ENCODE assay signal across 12 mouse cellular contexts in the genomic region with DNA sequence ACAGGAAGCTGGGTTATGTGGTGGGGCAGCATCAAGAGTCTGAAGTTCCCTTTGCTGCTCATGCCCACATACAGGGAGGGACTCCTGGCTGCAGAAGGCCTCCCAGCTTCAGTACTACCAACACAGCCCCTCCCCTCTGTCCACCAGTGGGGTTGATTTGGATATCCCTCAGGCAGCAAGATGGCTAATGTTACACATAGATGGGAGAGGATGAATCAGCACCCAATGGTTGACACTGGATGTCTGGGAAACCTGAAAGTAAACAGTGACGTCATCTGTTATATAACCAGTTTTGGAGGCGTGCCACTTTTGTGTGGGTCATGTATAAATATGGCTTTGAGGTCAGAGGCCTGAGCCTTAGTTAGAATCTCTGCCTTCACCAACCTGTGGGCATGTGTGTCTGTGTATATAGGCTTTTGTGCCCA. TPM values are rescaled to one million over a fixed set of nuclear protein-coding genes. Genes with fewer than 3 reads are reported as not detected.
A peak's percentile ranks its signal among the peaks of the same experiment; 100 is the strongest.
DNase-seq lines count a peak whose midpoint lies in the region; ATAC-seq and TF ChIP-seq lines count a peak whose summit lies in the region.
"Had no signal": no experiment of that assay in that cellular context is flagged by ENCODE, and none has a peak within 500 bp of the region (broad histone marks: within the 10 kb centered on the region; RNA-seq: fewer than 3 reads in every experiment).

No protein-coding gene starts in this region.

- DNase-seq in urinary bladder, adult 18-20 months (ENCODE audit: low spot score in 2 of 2) = peak; percentile 41 to 64
- DNase-seq in urinary bladder, adult 2 months (ENCODE audit: low spot score) = no peak
- peak; percentile 67 for DNase-seq in adrenal gland, postnatal 10 days
- DNase-seq in lung, embryonic 14.5 days = peak; percentile 56
- DNase-seq in stomach, postnatal 0 days (ENCODE audit: low spot score) = peak; percentile 68
- DNase-seq in layer of hippocampus, adult 18-20 months (ENCODE audit: low spot score in 2 of 2) = no peak
- DNase-seq: kidney, postnatal 36 days; thymus, adult 18-20 months had no signal

- H3K4me3 ChIP-seq in lung, embryonic 14.5 days (ENCODE audit: low read depth, low read length) = no peak overlapping the region
- H3K4me3 ChIP-seq in stomach, postnatal 0 days (ENCODE audit: low read depth, low read length) = no peak overlapping the region
- H3K4me3 ChIP-seq in kidney, embryonic 16.5 days (ENCODE audit: low read length) = no peak overlapping the region
- H3K4me3 ChIP-seq: embryonic facial prominence, embryonic 12.5 days; midbrain, embryonic 12.5 days; neural tube, embryonic 15.5 days had no signal

- no peak for TF ChIP-seq CTCF in lung, embryonic 14.5 days (IDR thresholded peaks at IDR 0.05; ENCODE audit: low read depth)
- TF ChIP-seq CTCF in stomach, postnatal 0 days (IDR thresholded peaks at IDR 0.05; ENCODE audit: low read depth) = no peak

- 35% methylated on average over 2 of the region's 2 CpGs for whole genome bisulfite sequencing in lung, embryonic 14.5 days
- WGBS in stomach, postnatal 0 days = 17% methylated on average over 2 of the region's 2 CpGs
- WGBS in kidney, embryonic 16.5 days = 86% methylated on average over 2 of the region's 2 CpGs

- TF ChIP-seq EP300 in stomach, postnatal 0 days (optimal IDR thresholded peaks at IDR 0.05) = no peak

- H3K27ac ChIP-seq in lung, embryonic 14.5 days (ENCODE audit: low read depth) = no peak overlapping the region
- 0 out of 2 replicates have a peak overlapping the region, but pooled peaks have one; percentile 45 for H3K27ac ChIP-seq in stomach, postnatal 0 days (replicated peaks)
- no peak overlapping the region for H3K27ac ChIP-seq in kidney, embryonic 16.5 days (ENCODE audit: low read length)
- H3K27ac ChIP-seq: embryonic facial prominence, embryonic 12.5 days; midbrain, embryonic 12.5 days; neural tube, embryonic 15.5 days had no signal

- H3K4me1 ChIP-seq in lung, embryonic 14.5 days (ENCODE audit: insufficient read depth) = peaks cover 2% of the 10 kb centered on the region; the same call in 1 of the 2 replicates
- H3K4me1 ChIP-seq in stomach, postnatal 0 days (replicated peaks; ENCODE audit: control insufficient read depth, insufficient read depth) = no peaks in the 10 kb centered on the region
- H3K4me1 ChIP-seq in kidney, embryonic 16.5 days (ENCODE audit: insufficient read depth, low read length) = no peaks in the 10 kb centered on the region
- H3K4me1 ChIP-seq: embryonic facial prominence, embryonic 12.5 days; midbrain, embryonic 12.5 days; neural tube, embryonic 15.5 days had no signal

- no peaks in the 10 kb centered on the region for H3K9me3 ChIP-seq in lung, embryonic 14.5 days (ENCODE audit: low read depth, low read length)
- no peaks in the 10 kb centered on the region for H3K9me3 ChIP-seq in stomach, postnatal 0 days (ENCODE audit: control insufficient read depth, low read length)
- no peaks in the 10 kb centered on the region for H3K9me3 ChIP-seq in kidney, embryonic 16.5 days (ENCODE audit: low read length)
- H3K9me3 ChIP-seq: embryonic facial prominence, embryonic 12.5 days; midbrain, embryonic 12.5 days; neural tube, embryonic 15.5 days had no signal

- H3K36me3 ChIP-seq in lung, embryonic 14.5 days (ENCODE audit: insufficient read depth) = no peaks in the 10 kb centered on the region
- H3K36me3 ChIP-seq in stomach, postnatal 0 days (ENCODE audit: control insufficient read depth, insufficient read depth, low read length) = no peaks in the 10 kb centered on the region
- no peaks in the 10 kb centered on the region for H3K36me3 ChIP-seq in kidney, embryonic 16.5 days (ENCODE audit: insufficient read depth, low read length)
- H3K36me3 ChIP-seq: embryonic facial prominence, embryonic 12.5 days; midbrain, embryonic 12.5 days; neural tube, embryonic 15.5 days had no signal

- H3K27me3 ChIP-seq in lung, embryonic 14.5 days (ENCODE audit: insufficient read depth, low read length) = no peaks in the 10 kb centered on the region
- H3K27me3 ChIP-seq in stomach, postnatal 0 days (ENCODE audit: control insufficient read depth, insufficient read depth, low read length) = no peaks in the 10 kb centered on the region
- H3K27me3 ChIP-seq in kidney, embryonic 16.5 days (ENCODE audit: insufficient read depth, low read length) = no peaks in the 10 kb centered on the region
- H3K27me3 ChIP-seq: embryonic facial prominence, embryonic 12.5 days; midbrain, embryonic 12.5 days; neural tube, embryonic 15.5 days had no signal

- H3K4me2 ChIP-seq in lung, embryonic 14.5 days = no peak overlapping the region
- no peak overlapping the region for H3K4me2 ChIP-seq in stomach, postnatal 0 days (replicated peaks; ENCODE audit: low read depth)
- no peak overlapping the region for H3K4me2 ChIP-seq in kidney, embryonic 16.5 days (replicated peaks; ENCODE audit: low read depth, low read length)
- H3K4me2 ChIP-seq: embryonic facial prominence, embryonic 12.5 days; midbrain, embryonic 12.5 days; neural tube, embryonic 15.5 days had no signal

- ATAC-seq in lung, embryonic 14.5 days (ENCODE audit: insufficient read depth) = no peak
- ATAC-seq in stomach, postnatal 0 days (ENCODE audit: low FRiP score, low TSS enrichment) = peak; percentile 89
- ATAC-seq in kidney, embryonic 16.5 days (ENCODE audit: low FRiP score, low TSS enrichment) = no peak

- H3K9ac ChIP-seq in lung, embryonic 14.5 days = no peak overlapping the region
- no peak overlapping the region for H3K9ac ChIP-seq in stomach, postnatal 0 days (ENCODE audit: low read length)
- no peak overlapping the region for H3K9ac ChIP-seq in kidney, embryonic 16.5 days (replicated peaks; ENCODE audit: low read length)
- H3K9ac ChIP-seq: embryonic facial prominence, embryonic 12.5 days; midbrain, embryonic 12.5 days; neural tube, embryonic 15.5 days had no signal

RNA-seq across cellular contexts. Expression of a gene that starts 20.6 kb away (rescaled TPM):
- 1.7 and 1.9 TPM in 2 replicates for polyA plus RNA-seq in urinary bladder, adult 2 months (2012; rRNA removed)
- total RNA-seq in adrenal gland, postnatal 10 days (2021) = 10 to 100 TPM; 23.0 to 83.7 TPM
- polyA plus RNA-seq in lung, embryonic 14.5 days (2014; fragmentation: Nextera tagmentation; extraction: Ambion mirVana) = 18.5 and 20.0 TPM in 2 replicates
- 14.4 and 16.4 TPM in 2 replicates for polyA plus RNA-seq in stomach, postnatal 0 days (2015; fragmentation: Nextera tagmentation; extraction: Ambion mirVana)
- 10 to 100 TPM; 18.8 to 22.0 TPM for total RNA-seq in layer of hippocampus, adult 18-20 months (2021)
- polyA plus RNA-seq in kidney, embryonic 16.5 days (2015; fragmentation: Nextera tagmentation; extraction: Ambion mirVana) = 21.4 and 22.9 TPM in 2 replicates

Comparison
In these comparisons a context has a peak if more than half of its experiments do, and no peak if none do; other contexts are left out.
1. DNase-seq: peak in urinary bladder, adult 18-20 months (2 of 2), adrenal gland, postnatal 10 days (single experiment), lung, embryonic 14.5 days (single experiment) and stomach, postnatal 0 days (single experiment); none in urinary bladder, adult 2 months (single experiment) and layer of hippocampus, adult 18-20 months (0 of 2).